Mouse (Mus musculus): ENCODE measurements at regions not wholly inside any gene's neighbourhood (a gene's known extent, or its start where the extent isn't known, plus 50 kb on each side); places are given as distances from the start of the nearest gene placed in this dataset.

GRCm38 (mm10) chr3:103464181-103464580, 110.8 kb upstream of the Syt6 start:
- DNase-seq (ENCODE audit: low spot score in 2 of 2), result no peak

- DNase-seq (ENCODE audit: low spot score in 2 of 2), result no peak
Observed at GRCm38 (mm10) chr3:103464729-103465128, 110.3 kb upstream of the Syt6 start.

DNA sequence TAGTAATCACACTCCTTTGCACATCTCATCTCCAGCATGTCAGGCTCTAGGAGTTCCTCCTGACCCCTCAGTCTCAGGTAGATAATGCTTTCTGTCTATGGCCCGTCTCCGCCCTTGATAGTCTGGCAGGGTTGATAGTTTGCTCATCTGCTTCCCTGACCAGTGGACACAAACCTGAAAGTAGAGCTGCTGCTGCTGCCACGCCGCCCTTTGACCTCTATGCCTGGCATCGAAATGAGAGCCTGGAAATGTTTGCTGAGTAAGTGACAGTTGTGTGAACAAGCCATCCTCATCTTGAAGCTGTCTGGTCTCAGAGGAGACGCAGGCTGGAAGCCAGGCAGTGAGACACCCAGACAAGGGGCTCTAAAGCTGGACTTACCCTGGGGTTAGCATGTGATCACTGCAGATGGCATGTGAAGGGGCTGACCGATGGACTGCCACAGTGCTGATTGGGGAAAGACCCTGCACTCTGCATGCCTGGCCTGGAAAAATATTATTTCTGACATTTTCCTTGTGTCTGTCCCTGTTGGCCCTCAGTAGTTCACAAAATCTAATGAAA, 109.8 kb upstream of the Syt6 start:
- DNase-seq (ENCODE audit: low spot score in 2 of 2), result no peak

DNA sequence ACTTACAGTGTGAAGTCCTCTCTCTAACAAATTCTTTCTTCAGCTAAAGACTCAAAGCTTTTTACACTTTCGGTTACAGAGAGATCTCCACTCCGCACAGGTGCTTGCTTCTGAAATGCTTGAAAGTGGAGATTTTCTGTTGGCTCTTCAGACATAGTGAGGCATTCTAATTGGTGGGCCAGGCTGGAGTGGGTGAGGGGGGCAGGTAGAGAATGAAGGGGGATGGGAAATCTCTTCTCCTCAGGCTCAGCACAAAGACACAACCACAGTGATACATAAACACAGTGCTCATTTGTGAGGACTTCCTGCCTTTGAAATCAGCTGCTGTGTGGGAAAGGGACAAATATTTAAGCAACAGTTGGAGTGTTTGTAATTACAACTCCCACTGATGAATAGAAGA, 109.1 kb upstream of the Syt6 start:
- no peak for DNase-seq (ENCODE audit: low spot score in 2 of 2)

GRCm38 (mm10) chr3:103470586-103471400, 104.2 kb upstream of the Syt6 start:
- DNase-seq (ENCODE audit: low spot score in 2 of 2), result no peak

- no peak for DNase-seq (ENCODE audit: low spot score in 2 of 2)
Observed at GRCm38 (mm10) chr3:103472598-103472997, 102.4 kb upstream of the Syt6 start.

DNA sequence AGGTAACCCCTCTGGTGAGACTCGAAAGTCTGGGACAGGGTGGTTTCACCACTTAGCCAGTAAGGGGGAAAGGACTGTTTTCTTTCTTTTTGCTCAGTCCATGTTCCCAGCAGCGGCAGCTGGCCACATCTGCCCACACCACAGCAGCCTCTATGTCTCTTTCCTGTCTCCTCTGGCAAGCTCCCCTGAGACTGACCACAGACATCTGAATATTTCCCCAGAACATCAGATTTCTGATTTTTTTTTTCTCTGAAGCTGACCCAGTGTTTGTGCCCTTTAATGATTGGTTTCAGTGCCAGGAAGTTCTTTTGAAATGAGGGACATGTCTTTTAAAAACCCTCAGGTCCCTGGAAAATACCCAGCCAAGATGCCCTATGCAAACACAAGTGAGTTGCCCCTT, 101.7 kb upstream of the Syt6 start:
- DNase-seq (ENCODE audit: low spot score in 2 of 2), result no peak

- no peak for DNase-seq (ENCODE audit: low spot score in 2 of 2)
Observed at GRCm38 (mm10) chr3:103479845-103480543, 95.0 kb upstream of the Syt6 start.

GRCm38 (mm10) chr3:103480676-103481075, 94.4 kb upstream of the Syt6 start:
- DNase-seq (ENCODE audit: low spot score in 2 of 2), result no peak

DNA sequence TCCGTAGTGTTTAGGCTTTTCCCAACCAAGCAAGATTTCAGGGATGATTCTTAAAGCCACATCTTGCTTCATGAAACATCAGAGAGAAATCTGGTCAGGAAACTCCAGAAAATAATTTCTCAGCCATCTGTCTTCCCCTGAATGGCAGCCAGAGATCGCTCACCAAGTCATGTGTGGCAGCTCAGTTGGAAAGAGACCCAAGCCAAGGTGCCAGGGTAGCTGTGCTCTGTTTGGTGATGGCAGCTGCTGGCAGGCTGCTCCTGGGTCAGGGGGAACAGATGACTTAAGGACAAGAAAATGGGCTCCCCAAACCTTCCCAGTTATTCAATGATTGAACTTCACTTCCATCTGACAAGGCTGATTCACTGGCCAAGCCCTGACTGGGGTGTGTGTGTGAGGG, 91.7 kb upstream of the Syt6 start:
- DNase-seq (ENCODE audit: low spot score in 2 of 2), result no peak

DNA sequence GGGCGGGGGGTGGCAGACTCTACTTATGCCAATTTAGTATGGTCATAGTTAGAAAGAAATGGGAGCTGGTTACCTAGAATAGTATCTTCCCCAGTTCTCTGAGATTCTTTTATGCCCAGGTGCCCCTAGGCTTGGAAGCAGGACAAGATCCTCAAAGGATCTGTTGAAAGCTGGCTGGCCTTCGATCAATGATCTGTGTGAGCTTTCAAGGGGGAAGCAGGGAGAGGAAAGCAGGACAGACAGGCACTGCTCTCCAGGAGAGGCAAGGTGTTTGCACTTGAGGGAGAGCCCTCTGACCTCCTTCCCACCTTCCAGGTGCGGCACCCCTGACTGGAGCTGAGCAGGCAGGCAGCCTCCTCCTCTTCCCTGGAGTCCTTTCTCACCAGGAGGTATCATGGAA, 91.3 kb upstream of the Syt6 start:
- no peak for DNase-seq (ENCODE audit: low spot score in 2 of 2)

- no peak for DNase-seq (ENCODE audit: low spot score in 2 of 2)
Observed at GRCm38 (mm10) chr3:103489786-103490185, 85.2 kb upstream of the Syt6 start.

- DNase-seq (ENCODE audit: low spot score in 2 of 2), result no peak
Observed at GRCm38 (mm10) chr3:103490966-103491365, 84.1 kb upstream of the Syt6 start.

GRCm38 (mm10) chr3:103492211-103492610, 82.8 kb upstream of the Syt6 start:
- no peak for DNase-seq (ENCODE audit: low spot score in 2 of 2)

GRCm38 (mm10) chr3:103493623-103494022, 81.4 kb upstream of the Syt6 start:
- DNase-seq (ENCODE audit: low spot score in 2 of 2), result no peak

DNA sequence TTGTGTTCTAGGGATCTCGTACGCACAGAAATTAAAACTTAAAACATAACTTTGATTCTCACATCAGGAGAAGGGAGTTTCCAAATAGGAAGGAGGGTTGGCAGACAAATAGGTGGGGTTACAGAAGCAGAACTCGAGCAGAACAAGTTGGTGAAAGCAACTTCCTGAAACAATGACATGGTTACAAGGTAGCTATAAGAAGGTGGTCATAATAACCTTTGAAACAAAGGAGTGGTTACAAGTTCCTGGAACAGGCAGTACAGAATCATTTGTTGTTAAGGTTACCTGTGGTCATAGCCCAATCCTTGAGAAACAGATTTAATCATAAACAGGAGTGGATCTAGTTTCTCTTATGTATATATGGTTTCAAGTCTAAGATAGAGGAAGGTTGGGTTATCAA, 81.0 kb upstream of the Syt6 start:
- no peak for DNase-seq (ENCODE audit: low spot score in 2 of 2)

- DNase-seq (ENCODE audit: low spot score in 2 of 2), result no peak
Observed at GRCm38 (mm10) chr3:103496083-103496482, 78.9 kb upstream of the Syt6 start.

DNA sequence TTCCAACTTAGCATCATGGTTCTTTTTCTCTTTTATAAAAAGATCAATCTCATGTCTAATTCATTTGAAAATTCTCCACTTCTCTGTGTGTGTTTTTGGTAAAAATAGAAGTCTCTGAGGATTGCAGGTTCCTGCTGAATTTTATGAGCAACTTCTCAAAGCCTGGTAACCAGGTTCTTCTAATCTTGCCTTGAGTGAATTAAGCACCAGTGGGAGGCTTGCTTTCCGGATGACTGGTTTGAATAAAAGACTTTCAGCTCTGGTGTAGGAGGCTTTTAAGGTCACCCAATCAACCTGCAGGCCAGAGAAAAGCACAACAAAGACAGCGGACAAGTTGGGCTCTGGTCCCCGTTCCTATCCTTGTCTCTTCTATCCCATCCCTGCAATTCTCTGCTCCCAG, 78.3 kb upstream of the Syt6 start:
- DNase-seq (ENCODE audit: low spot score in 2 of 2), result no peak

- DNase-seq (ENCODE audit: low spot score in 2 of 2), result no peak
Observed at GRCm38 (mm10) chr3:103497696-103498095, 77.3 kb upstream of the Syt6 start.

GRCm38 (mm10) chr3:103498458-103498857, 76.6 kb upstream of the Syt6 start:
- no peak for DNase-seq (ENCODE audit: low spot score in 2 of 2)

DNA sequence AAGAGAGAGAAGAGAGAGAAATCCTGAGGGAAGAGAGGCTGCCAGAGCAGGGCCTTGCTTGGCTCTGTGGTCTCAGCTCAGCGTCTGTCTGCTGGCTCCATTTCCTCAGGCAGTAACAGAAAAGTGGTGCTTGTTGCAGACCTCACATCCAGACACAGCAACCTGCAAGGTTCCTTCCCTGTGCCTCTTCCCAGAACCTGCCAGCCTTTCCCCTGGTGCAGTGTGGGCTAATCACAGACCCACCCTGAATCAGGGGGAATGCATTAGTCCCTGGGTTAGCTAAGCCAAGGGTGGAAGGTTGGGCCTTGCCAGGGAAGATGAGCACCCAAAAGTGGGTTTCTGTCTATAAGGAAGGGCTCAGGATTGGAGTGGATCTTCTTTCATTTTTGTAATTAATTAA, 75.2 kb upstream of the Syt6 start:
- no peak for DNase-seq (ENCODE audit: low spot score in 2 of 2)

DNA sequence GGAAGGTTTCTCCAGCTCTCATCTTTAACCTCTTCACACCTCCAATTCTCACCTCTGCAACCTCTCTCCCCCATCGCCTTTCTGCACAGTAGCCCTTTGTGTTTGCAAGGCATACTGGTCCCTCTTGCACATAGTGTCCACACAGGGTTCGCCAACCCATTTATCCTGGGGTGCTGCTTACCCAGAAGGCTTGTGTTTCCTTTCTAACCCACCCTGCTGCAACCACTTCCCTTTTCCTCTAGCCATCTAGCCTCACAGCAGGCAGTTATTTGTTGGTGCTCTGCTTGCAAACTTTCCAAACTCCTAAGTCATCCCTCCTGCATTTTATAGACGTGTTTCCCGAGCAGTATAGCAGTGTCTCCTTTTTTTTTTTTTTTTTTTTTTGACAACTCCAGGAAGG, 74.7 kb upstream of the Syt6 start:
- no peak for DNase-seq (ENCODE audit: low spot score in 2 of 2)

- DNase-seq (ENCODE audit: low spot score in 2 of 2), result no peak
Observed at GRCm38 (mm10) chr3:103504160-103504559, 70.9 kb upstream of the Syt6 start.
